ENCODE assay signal across 15 mouse cellular contexts in genomic region chr2:58156108-58156415, GRCm38 (mm10). TPM values are rescaled to one million over a fixed set of nuclear protein-coding genes. Genes with fewer than 3 reads are reported as not detected.
DNase-seq lines count a peak whose midpoint lies in the region; ATAC-seq and TF ChIP-seq lines count a peak whose summit lies in the region.
"Had no signal": no experiment of that assay in that cellular context is flagged by ENCODE, and none has a peak within 500 bp of the region (broad histone marks: within the 10 kb centered on the region; RNA-seq: fewer than 3 reads in every experiment).

No protein-coding gene starts in this region.

- DNase-seq in heart, postnatal 0 days (ENCODE audit: low spot score) = no peak
- no peak for DNase-seq in heart, postnatal 10 days
- peak; percentile 62 for DNase-seq in A20 (ENCODE audit: low read depth, low spot score)
- no peak for DNase-seq in embryonic facial prominence, embryonic 10.5 days (ENCODE audit: low spot score)
- DNase-seq in spleen, postnatal 14 days (ENCODE audit: low spot score in 2 of 2) = no peak
- no peak for DNase-seq in forebrain, embryonic 11.5 days (ENCODE audit: low spot score)
- DNase-seq: adrenal gland, postnatal 25 days; cerebellum, adult 11 months; lung, postnatal 10 days; right cerebral cortex, postnatal 14 days had no signal

- intact Hi-C loops in heart, postnatal 10 days (cut with DNase I) = no loop called here

- 70% methylated on average over 5 of the region's 5 CpGs for WGBS in heart, postnatal 0 days
- 10% methylated on average over 5 of the region's 5 CpGs for WGBS in bone marrow, adult 2 months
- 18% methylated on average over 5 of the region's 5 CpGs for WGBS in liver, embryonic 16.5 days (ENCODE audit: insufficient replicate concordance)
- 91% methylated on average over 5 of the region's 5 CpGs for WGBS in embryonic facial prominence, embryonic 10.5 days
- 91% methylated on average over 5 of the region's 5 CpGs for WGBS in forebrain, embryonic 11.5 days

- no peaks in the 10 kb centered on the region for H3K27me3 ChIP-seq in heart, postnatal 0 days (ENCODE audit: control insufficient read depth, insufficient read depth, low read length)
- H3K27me3 ChIP-seq in liver, embryonic 16.5 days (ENCODE audit: control insufficient read depth, insufficient read depth, low read depth, low read length) = no peaks in the 10 kb centered on the region
- H3K27me3 ChIP-seq in embryonic facial prominence, embryonic 10.5 days (replicated peaks; ENCODE audit: low read depth, poor library complexity, severe bottlenecking) = no peaks in the 10 kb centered on the region
- no peaks in the 10 kb centered on the region for H3K27me3 ChIP-seq in forebrain, embryonic 11.5 days (ENCODE audit: control insufficient read depth, insufficient read depth, low read length)

- no peak overlapping the region for H3K9ac ChIP-seq in heart, postnatal 0 days (replicated peaks; ENCODE audit: low read depth, low read length)
- H3K9ac ChIP-seq in liver, embryonic 16.5 days (ENCODE audit: low read depth, low read length) = no peak overlapping the region
- H3K9ac ChIP-seq in forebrain, embryonic 11.5 days (ENCODE audit: low read length) = no peak overlapping the region

- TF ChIP-seq CTCF in heart, postnatal 0 days (IDR thresholded peaks at IDR 0.05; ENCODE audit: low read depth) = no peak
- no peak for TF ChIP-seq CTCF in bone marrow, adult 2 months (IDR thresholded peaks at IDR 0.05; ENCODE audit: control insufficient read depth, insufficient read depth, low read length)

- TF ChIP-seq POLR2A in bone marrow, adult 2 months (IDR thresholded peaks at IDR 0.05; ENCODE audit: borderline replicate concordance, control insufficient read depth, low read depth, low read length) = no peak

- no peaks in the 10 kb centered on the region for H3K9me3 ChIP-seq in heart, postnatal 0 days (replicated peaks; ENCODE audit: control insufficient read depth, low read length)
- no peaks in the 10 kb centered on the region for H3K9me3 ChIP-seq in liver, embryonic 16.5 days (replicated peaks; ENCODE audit: control insufficient read depth, low read length)
- H3K9me3 ChIP-seq in embryonic facial prominence, embryonic 10.5 days = no peaks in the 10 kb centered on the region
- H3K9me3 ChIP-seq in forebrain, embryonic 11.5 days (ENCODE audit: control insufficient read depth, low read length) = no peaks in the 10 kb centered on the region
- H3K9me3 ChIP-seq: hindbrain, embryonic 10.5 days had no signal

- TF ChIP-seq EP300 in heart, postnatal 0 days (IDR thresholded peaks at IDR 0.05; ENCODE audit: low read depth) = no peak

- peak overlapping the region; percentile 50; the same call in 1 of the 2 replicates for H3K27ac ChIP-seq in heart, postnatal 0 days (ENCODE audit: low read depth)
- H3K27ac ChIP-seq in bone marrow, adult 2 months (ENCODE audit: control insufficient read depth, insufficient read depth, low read depth, low read length, poor library complexity) = peak overlapping the region; percentile 84
- no peak overlapping the region for H3K27ac ChIP-seq in liver, embryonic 16.5 days (ENCODE audit: low read length)
- no peak overlapping the region for H3K27ac ChIP-seq in embryonic facial prominence, embryonic 10.5 days (replicated peaks)
- no peak overlapping the region for H3K27ac ChIP-seq in forebrain, embryonic 11.5 days (ENCODE audit: low read depth, low read length)
- H3K27ac ChIP-seq: hindbrain, embryonic 10.5 days had no signal

- ATAC-seq in heart, postnatal 0 days (ENCODE audit: insufficient read depth, low read depth) = no peak
- ATAC-seq in liver, embryonic 16.5 days (ENCODE audit: low read depth) = no peak
- no peak for ATAC-seq in forebrain, embryonic 11.5 days (replicated peaks; ENCODE audit: low FRiP score)
- ATAC-seq: midbrain, embryonic 16.5 days had no signal

- peak overlapping the region; percentile 38; the same call in 1 of the 2 replicates for H3K4me2 ChIP-seq in heart, postnatal 0 days (ENCODE audit: low read depth, low read length)
- peak overlapping the region; percentile 28; the same call in 1 of the 2 replicates for H3K4me2 ChIP-seq in liver, embryonic 16.5 days (ENCODE audit: low read depth, low read length)
- no peak overlapping the region for H3K4me2 ChIP-seq in forebrain, embryonic 11.5 days (ENCODE audit: low read depth, low read length, severe bottlenecking)

- no peaks in the 10 kb centered on the region; the same call in 1 of the 2 replicates for H3K4me1 ChIP-seq in heart, postnatal 0 days (ENCODE audit: control insufficient read depth, insufficient read depth)
- H3K4me1 ChIP-seq in bone marrow, adult 2 months (ENCODE audit: control insufficient read depth, insufficient read depth, low read length) = peaks cover 3% of the 10 kb centered on the region
- H3K4me1 ChIP-seq in liver, embryonic 16.5 days (ENCODE audit: control insufficient read depth, low read depth, low read length) = no peaks in the 10 kb centered on the region; the same call in 1 of the 2 replicates
- H3K4me1 ChIP-seq in embryonic facial prominence, embryonic 10.5 days = peaks cover 4% of the 10 kb centered on the region; the same call in 1 of the 2 replicates
- no peaks in the 10 kb centered on the region for H3K4me1 ChIP-seq in forebrain, embryonic 11.5 days (replicated peaks; ENCODE audit: control insufficient read depth, insufficient read depth, low read length)

- no peaks in the 10 kb centered on the region for H3K36me3 ChIP-seq in heart, postnatal 0 days (replicated peaks; ENCODE audit: control insufficient read depth, insufficient read depth, low read length)
- H3K36me3 ChIP-seq in liver, embryonic 16.5 days (ENCODE audit: control insufficient read depth, insufficient read depth) = no peaks in the 10 kb centered on the region
- no peaks in the 10 kb centered on the region for H3K36me3 ChIP-seq in embryonic facial prominence, embryonic 10.5 days (replicated peaks)
- H3K36me3 ChIP-seq in forebrain, embryonic 11.5 days (ENCODE audit: control insufficient read depth, insufficient read depth, low read length) = no peaks in the 10 kb centered on the region
- H3K36me3 ChIP-seq: hindbrain, embryonic 10.5 days had no signal

- H3K4me3 ChIP-seq in heart, postnatal 0 days (ENCODE audit: low read depth, low read length) = peak overlapping the region; percentile 4; the same call in 1 of the 2 replicates
- H3K4me3 ChIP-seq in bone marrow, adult 2 months (replicated peaks; ENCODE audit: control insufficient read depth, low read depth, low read length) = peak overlapping the region; percentile 54
- H3K4me3 ChIP-seq in liver, embryonic 16.5 days (ENCODE audit: low read depth, low read length) = peak overlapping the region; percentile 18
- no peak overlapping the region for H3K4me3 ChIP-seq in embryonic facial prominence, embryonic 10.5 days
- H3K4me3 ChIP-seq in forebrain, embryonic 11.5 days (ENCODE audit: low read depth, low read length) = no peak overlapping the region
- H3K4me3 ChIP-seq: hindbrain, embryonic 10.5 days had no signal

RNA-seq across cellular contexts. Expression of gene Cytip, which starts 39.3 kb away (rescaled TPM):
- 2.4 TPM in 1 of 2 replicates, not detected in the other for total RNA-seq in heart, postnatal 0 days (2014; rRNA removed; ENCODE audit: low replicate concordance)
- polyA plus RNA-seq in heart, postnatal 0 days (2015; fragmentation: Nextera tagmentation; extraction: Ambion mirVana) = 0.27 and 0.49 TPM in 2 replicates
- total RNA-seq in heart, postnatal 10 days (2021) = 1 to 10 TPM; 1.6 to 1.9 TPM
- polyA plus RNA-seq in bone marrow, adult 2 months (2011; ENCODE audit: insufficient read depth, insufficient read length, low replicate concordance, missing spikeins) = 6.5 and 17.4 TPM in 2 replicates
- polyA plus RNA-seq in liver, embryonic 16.5 days (2015; fragmentation: Nextera tagmentation; extraction: Ambion mirVana) = 4.0 and 4.3 TPM in 2 replicates
- 0.15 and 0.80 TPM in 2 replicates for polyA plus RNA-seq in embryonic facial prominence, embryonic 10.5 days (2016; fragmentation: Nextera tagmentation; extraction: Ambion mirVana)
- 0.21 TPM in 1 of 2 replicates, not detected in the other for polyA plus RNA-seq in forebrain, embryonic 11.5 days (2014; fragmentation: Nextera tagmentation; extraction: Ambion mirVana)
- total RNA-seq: layer of hippocampus, postnatal 25 days had no signal

Comparison
In these comparisons a context has a peak if more than half of its experiments do, and no peak if none do; other contexts are left out.
1. H3K27ac ChIP-seq: peak in heart, postnatal 0 days (single experiment) and bone marrow, adult 2 months (single experiment); none in liver, embryonic 16.5 days (single experiment), embryonic facial prominence, embryonic 10.5 days (single experiment) and forebrain, embryonic 11.5 days (single experiment).
2. H3K4me3 ChIP-seq: peak in heart, postnatal 0 days (single experiment), bone marrow, adult 2 months (single experiment) and liver, embryonic 16.5 days (single experiment); none in embryonic facial prominence, embryonic 10.5 days (single experiment) and forebrain, embryonic 11.5 days (single experiment).